Mouse (Mus musculus) heart, embryonic 14.5 days (tissue): ENCODE measurements at regions not wholly inside any gene's neighbourhood (a gene's known extent, or its start where the extent isn't known, plus 50 kb on each side); places are given as distances from the start of the nearest gene placed in this dataset.

Experiments used
- ATAC-seq: fragments of 200-750 bp; cut with Nextera tagmentation; 2 replicates; pipeline ENCODE4 v1.8.0; 2017; ENCODE audit warnings: low read depth, moderate TSS enrichment; ENCODE audit not compliant: insufficient number of reproducible peaks, insufficient read depth, low FRiP score
- H3K27ac ChIP-seq, 2 experiments: fragments of 200-500 bp in 1 of 2; fragments of 300-500 bp in 1 of 2; sonication (generic) in 1 of 2; replicated peaks in 1 of 2; 2 replicates each; pipeline ENCODE4 v1.5.1; 2012 to 2014; ENCODE audit warnings: low read depth in 2 of 2, low read length in 2 of 2, control low read depth in 1 of 2, mild to moderate bottlenecking in 1 of 2, mixed read lengths in 1 of 2; ENCODE audit not compliant: control insufficient read depth in 1 of 2, insufficient read depth in 1 of 2
- H3K27me3 ChIP-seq: fragments of 300-500 bp; sonication (generic); 2 replicates; pipeline ENCODE4 v1.6.1; 2014; ENCODE audit warnings: mild to moderate bottlenecking, low read length, control low read depth; ENCODE audit not compliant: control insufficient read depth, insufficient read depth
- H3K36me3 ChIP-seq: fragments of 300-500 bp; sonication (generic); 2 replicates; pipeline ENCODE4 v1.6.1; 2014; ENCODE audit warnings: mild to moderate bottlenecking, control low read depth, low read length, mixed read lengths; ENCODE audit not compliant: control insufficient read depth, insufficient read depth
- H3K4me1 ChIP-seq, 2 experiments: fragments of 200-500 bp in 1 of 2; fragments of 300-500 bp in 1 of 2; sonication (generic) in 1 of 2; 2 replicates each; pipeline ENCODE4 v1.6.1; 2012 to 2014; ENCODE audit warnings: low read length in 2 of 2, control low read depth in 1 of 2, mixed read lengths in 1 of 2; ENCODE audit not compliant: control insufficient read depth in 2 of 2, insufficient read depth in 2 of 2
- H3K4me2 ChIP-seq: fragments of 300-500 bp; sonication (generic); 2 replicates; pipeline ENCODE4 v1.6.1; 2014; ENCODE audit warnings: mild to moderate bottlenecking, low read length
- H3K4me3 ChIP-seq, 2 experiments: fragments of 200-500 bp in 1 of 2; fragments of 300-500 bp in 1 of 2; sonication (generic) in 1 of 2; 2 replicates each; pipeline ENCODE4 v1.5.1; 2012 to 2014; ENCODE audit warnings: low read length in 2 of 2, mild to moderate bottlenecking in 2 of 2, control low read depth in 1 of 2, low read depth in 1 of 2, moderate library complexity in 1 of 2; ENCODE audit not compliant: control insufficient read depth in 1 of 2, insufficient read depth in 1 of 2
- H3K9ac ChIP-seq: fragments of 300-500 bp; sonication (generic); 2 replicates; pipeline ENCODE4 v1.6.1; 2014; ENCODE audit warnings: mild to moderate bottlenecking, low read length
- H3K9me3 ChIP-seq: fragments of 300-500 bp; sonication (generic); 2 replicates; pipeline ENCODE4 v1.6.1; 2016; ENCODE audit warnings: low read length, control low read depth; ENCODE audit not compliant: control insufficient read depth
- WGBS: fragments of 180-500 bp; shearing (Covaris S2); extraction: QIAGEN DNeasy Blood & Tissue Kit; methylation state at CpG from one replicate; pipeline ENCODE4 v1.1.7; 2014; 5-methylcytosine and 5-hydroxymethylcytosine counted together

- H3K9ac ChIP-seq, result no peak overlapping the region
- no peak overlapping the region for H3K4me3 ChIP-seq
- H3K36me3 ChIP-seq, result no peaks in the 10 kb centered on the region
- no peaks in the 10 kb centered on the region for H3K9me3 ChIP-seq
- no peak overlapping the region for H3K4me2 ChIP-seq
- no peak for ATAC-seq
- WGBS, result 35% methylated on average over 8 of the region's 8 CpGs
- no peaks in the 10 kb centered on the region for H3K4me1 ChIP-seq
- H3K27me3 ChIP-seq, result peaks cover 28% of the 10 kb centered on the region; the same call in 1 of the 2 replicates
- H3K27ac ChIP-seq, result no peak overlapping the region
Measured at GRCm38 (mm10) chr9:61561551-61561950, 189.4 kb downstream of the Tle3 start.

GRCm38 (mm10) chr9:61558621-61559020, 186.5 kb downstream of the Tle3 start:
- H3K27ac ChIP-seq, result no peak overlapping the region
- no peak for ATAC-seq
- H3K4me2 ChIP-seq, result no peak overlapping the region
- H3K9ac ChIP-seq, result no peak overlapping the region
- no peak overlapping the region for H3K4me3 ChIP-seq
- 75% methylated on average over 10 of the region's 10 CpGs for WGBS
- H3K9me3 ChIP-seq, result no peaks in the 10 kb centered on the region
- no peaks in the 10 kb centered on the region for H3K4me1 ChIP-seq
- peaks cover 28% of the 10 kb centered on the region; the same call in 1 of the 2 replicates for H3K27me3 ChIP-seq
- no peaks in the 10 kb centered on the region for H3K36me3 ChIP-seq

- ATAC-seq, result no peak
- Histone ChIP-seq H3K9ac (no peak overlapping the region), H3K4me1 (no peaks in the 10 kb centered on the region), H3K27me3 (peaks cover 23% of the 10 kb centered on the region; the same call in 1 of the 2 replicates), H3K4me3 (no peak overlapping the region), H3K36me3 (no peaks in the 10 kb centered on the region), H3K9me3 (no peaks in the 10 kb centered on the region), H3K4me2 (no peak overlapping the region), H3K27ac (no peak overlapping the region)
- WGBS, result 91% methylated on average over 7 of the region's 7 CpGs
Measured at GRCm38 (mm10) chr9:61557025-61557424, 184.9 kb downstream of the Tle3 start.

- Histone ChIP-seq H3K27me3 (peaks cover 10% of the 10 kb centered on the region; the same call in 1 of the 2 replicates), H3K9ac (no peak overlapping the region), H3K4me3 (no peak overlapping the region), H3K4me1 (no peaks in the 10 kb centered on the region), H3K9me3 (no peaks in the 10 kb centered on the region), H3K36me3 (no peaks in the 10 kb centered on the region), H3K4me2 (no peak overlapping the region), H3K27ac (no peak overlapping the region)
- WGBS, result 87% methylated on average over 8 of the region's 8 CpGs
- ATAC-seq, result no peak
Measured at GRCm38 (mm10) chr9:61555173-61555572, 183.0 kb downstream of the Tle3 start.

- Histone ChIP-seq H3K4me1 (no peaks in the 10 kb centered on the region), H3K9me3 (no peaks in the 10 kb centered on the region), H3K27me3 (peaks cover 10% of the 10 kb centered on the region; the same call in 1 of the 2 replicates), H3K4me2 (no peak overlapping the region), H3K36me3 (no peaks in the 10 kb centered on the region), H3K9ac (no peak overlapping the region), H3K27ac (no peak overlapping the region), H3K4me3 (no peak overlapping the region)
- 56% methylated on average over 7 of the region's 7 CpGs for WGBS
- no peak for ATAC-seq
Measured at GRCm38 (mm10) chr9:61554611-61555010, 182.4 kb downstream of the Tle3 start.

- WGBS, result 69% methylated on average over 5 of the region's 5 CpGs
- no peak overlapping the region for H3K27ac ChIP-seq
Measured at GRCm38 (mm10) chr9:61553626-61554025, 181.5 kb downstream of the Tle3 start.

GRCm38 (mm10) chr9:61551361-61551760, 179.2 kb downstream of the Tle3 start:
- Histone ChIP-seq H3K27ac (no peak overlapping the region), H3K4me3 (no peak overlapping the region), H3K4me2 (no peak overlapping the region), H3K9ac (no peak overlapping the region), H3K9me3 (peaks cover 5% of the 10 kb centered on the region; the same call in 1 of the 2 replicates), H3K36me3 (no peaks in the 10 kb centered on the region), H3K4me1 (no peaks in the 10 kb centered on the region), H3K27me3 (peaks cover 3% of the 10 kb centered on the region; the same call in 1 of the 2 replicates)
- ATAC-seq, result no peak
- WGBS, result 42% methylated on average over 9 of the region's 9 CpGs

More at GRCm38 (mm10) chr9:61553626-61554025, 181.5 kb downstream of the Tle3 start:
- no peak overlapping the region for H3K4me3 ChIP-seq
- no peak for ATAC-seq
- H3K9ac ChIP-seq, result no peak overlapping the region
- H3K4me1 ChIP-seq, result no peaks in the 10 kb centered on the region
- no peaks in the 10 kb centered on the region for H3K36me3 ChIP-seq
- no peak overlapping the region for H3K4me2 ChIP-seq
- H3K27me3 ChIP-seq, result peaks cover 6% of the 10 kb centered on the region; the same call in 1 of the 2 replicates
- no peaks in the 10 kb centered on the region for H3K9me3 ChIP-seq

GRCm38 (mm10) chr9:61550326-61550725, 178.2 kb downstream of the Tle3 start:
- no peak overlapping the region for H3K9ac ChIP-seq
- H3K36me3 ChIP-seq, result no peaks in the 10 kb centered on the region
- no peaks in the 10 kb centered on the region for H3K4me1 ChIP-seq
- 84% methylated on average over 3 of the region's 3 CpGs for WGBS
- no peak overlapping the region for H3K4me2 ChIP-seq
- no peak overlapping the region for H3K27ac ChIP-seq
- H3K4me3 ChIP-seq, result no peak overlapping the region
- peaks cover 5% of the 10 kb centered on the region; the same call in 1 of the 2 replicates for H3K9me3 ChIP-seq
- peaks cover 3% of the 10 kb centered on the region; the same call in 1 of the 2 replicates for H3K27me3 ChIP-seq
- ATAC-seq, result no peak
